Mouse (Mus musculus): Measurements from ENCODE around the gene Stx8. TPM values are rescaled to one million over a fixed set of nuclear protein-coding genes. Genes with fewer than 3 reads are reported as not detected.

Stx8 gene
- polyA plus RNA-seq, 1 experiment, result 34.7 TPM

GRCm38 (mm10) chr11:68216041-68216440, 250.0 kb downstream of the Stx8 start:
- H3K4me3 ChIP-seq (ENCODE audit: insufficient read depth, low read length), result no peak overlapping the region
- TF ChIP-seq POLR2A (IDR thresholded peaks at IDR 0.05; ENCODE audit: extremely low read depth, insufficient read depth, low read length) (no peak), CTCF (IDR thresholded peaks at IDR 0.05; ENCODE audit: extremely low read depth, insufficient read depth, low read length) (no peak)
- H3K4me1 ChIP-seq (ENCODE audit: control insufficient read depth, insufficient read depth, low read length), result 0 out of 2 replicates have a peak, but pooled peaks cover 2% of the 10 kb centered on the region
- H3K27ac ChIP-seq (ENCODE audit: insufficient read depth, low read length), result no peak overlapping the region

GRCm38 (mm10) chr11:68220733-68221132, 254.7 kb downstream of the Stx8 start:
- H3K4me1 ChIP-seq (ENCODE audit: control insufficient read depth, insufficient read depth, low read length), result no peaks in the 10 kb centered on the region
- TF ChIP-seq POLR2A (IDR thresholded peaks at IDR 0.05; ENCODE audit: extremely low read depth, insufficient read depth, low read length) (no peak), CTCF (IDR thresholded peaks at IDR 0.05; ENCODE audit: extremely low read depth, insufficient read depth, low read length) (no peak)
- H3K4me3 ChIP-seq (ENCODE audit: insufficient read depth, low read length), result no peak overlapping the region
- H3K27ac ChIP-seq (ENCODE audit: insufficient read depth, low read length), result no peak overlapping the region

- Histone ChIP-seq H3K27ac (ENCODE audit: insufficient read depth, low read length) (no peak overlapping the region), H3K4me3 (ENCODE audit: insufficient read depth, low read length) (no peak overlapping the region), H3K4me1 (ENCODE audit: control insufficient read depth, insufficient read depth, low read length) (no peaks in the 10 kb centered on the region)
- no peak for TF ChIP-seq POLR2A (IDR thresholded peaks at IDR 0.05; ENCODE audit: extremely low read depth, insufficient read depth, low read length)
- TF ChIP-seq CTCF (IDR thresholded peaks at IDR 0.05; ENCODE audit: extremely low read depth, insufficient read depth, low read length), result no peak
Observed at GRCm38 (mm10) chr11:68222209-68222608, 256.2 kb downstream of the Stx8 start.

- TF ChIP-seq POLR2A (IDR thresholded peaks at IDR 0.05; ENCODE audit: extremely low read depth, insufficient read depth, low read length) (no peak), CTCF (IDR thresholded peaks at IDR 0.05; ENCODE audit: extremely low read depth, insufficient read depth, low read length) (no peak)
- Histone ChIP-seq H3K4me3 (ENCODE audit: insufficient read depth, low read length) (no peak overlapping the region), H3K4me1 (ENCODE audit: control insufficient read depth, insufficient read depth, low read length) (no peaks in the 10 kb centered on the region), H3K27ac (ENCODE audit: insufficient read depth, low read length) (no peak overlapping the region)
Observed at GRCm38 (mm10) chr11:68223143-68223542, 257.1 kb downstream of the Stx8 start.

- TF ChIP-seq CTCF (IDR thresholded peaks at IDR 0.05; ENCODE audit: extremely low read depth, insufficient read depth, low read length), result no peak
- TF ChIP-seq POLR2A (IDR thresholded peaks at IDR 0.05; ENCODE audit: extremely low read depth, insufficient read depth, low read length), result no peak
- Histone ChIP-seq H3K27ac (ENCODE audit: insufficient read depth, low read length) (no peak overlapping the region), H3K4me3 (ENCODE audit: insufficient read depth, low read length) (no peak overlapping the region), H3K4me1 (ENCODE audit: control insufficient read depth, insufficient read depth, low read length) (no peaks in the 10 kb centered on the region)
Observed at GRCm38 (mm10) chr11:68226654-68227057, 260.7 kb downstream of the Stx8 start.

- Histone ChIP-seq H3K27ac (ENCODE audit: insufficient read depth, low read length) (no peak overlapping the region), H3K4me1 (ENCODE audit: control insufficient read depth, insufficient read depth, low read length) (no peaks in the 10 kb centered on the region), H3K4me3 (ENCODE audit: insufficient read depth, low read length) (no peak overlapping the region)
- TF ChIP-seq POLR2A (IDR thresholded peaks at IDR 0.05; ENCODE audit: extremely low read depth, insufficient read depth, low read length) (no peak), CTCF (IDR thresholded peaks at IDR 0.05; ENCODE audit: extremely low read depth, insufficient read depth, low read length) (no peak)
Observed at GRCm38 (mm10) chr11:68227837-68228236, 261.8 kb downstream of the Stx8 start.

- TF ChIP-seq POLR2A (IDR thresholded peaks at IDR 0.05; ENCODE audit: extremely low read depth, insufficient read depth, low read length) (no peak), CTCF (IDR thresholded peaks at IDR 0.05; ENCODE audit: extremely low read depth, insufficient read depth, low read length) (no peak)
- no peak overlapping the region for H3K4me3 ChIP-seq (ENCODE audit: insufficient read depth, low read length)
- H3K27ac ChIP-seq (ENCODE audit: insufficient read depth, low read length), result no peak overlapping the region
- H3K4me1 ChIP-seq (ENCODE audit: control insufficient read depth, insufficient read depth, low read length), result no peaks in the 10 kb centered on the region
Observed at GRCm38 (mm10) chr11:68228941-68229665, 263.1 kb downstream of the Stx8 start.

- H3K4me3 ChIP-seq (ENCODE audit: insufficient read depth, low read length), result no peak overlapping the region
- no peaks in the 10 kb centered on the region for H3K4me1 ChIP-seq (ENCODE audit: control insufficient read depth, insufficient read depth, low read length)
- TF ChIP-seq POLR2A (IDR thresholded peaks at IDR 0.05; ENCODE audit: extremely low read depth, insufficient read depth, low read length) (no peak), CTCF (IDR thresholded peaks at IDR 0.05; ENCODE audit: extremely low read depth, insufficient read depth, low read length) (no peak)
- no peak overlapping the region for H3K27ac ChIP-seq (ENCODE audit: insufficient read depth, low read length)
Observed at GRCm38 (mm10) chr11:68231558-68231957, 265.6 kb downstream of the Stx8 start.

GRCm38 (mm10) chr11:68233469-68233965, 267.5 kb downstream of the Stx8 start:
- no peak for TF ChIP-seq POLR2A (IDR thresholded peaks at IDR 0.05; ENCODE audit: extremely low read depth, insufficient read depth, low read length)
- no peak for TF ChIP-seq CTCF (IDR thresholded peaks at IDR 0.05; ENCODE audit: extremely low read depth, insufficient read depth, low read length)
- Histone ChIP-seq H3K4me3 (ENCODE audit: insufficient read depth, low read length) (no peak overlapping the region), H3K27ac (ENCODE audit: insufficient read depth, low read length) (no peak overlapping the region), H3K4me1 (ENCODE audit: control insufficient read depth, insufficient read depth, low read length) (no peaks in the 10 kb centered on the region)

- Histone ChIP-seq H3K4me1 (ENCODE audit: control insufficient read depth, insufficient read depth, low read length) (no peaks in the 10 kb centered on the region), H3K4me3 (ENCODE audit: insufficient read depth, low read length) (no peak overlapping the region), H3K27ac (ENCODE audit: insufficient read depth, low read length) (no peak overlapping the region)
- TF ChIP-seq CTCF (IDR thresholded peaks at IDR 0.05; ENCODE audit: extremely low read depth, insufficient read depth, low read length) (no peak), POLR2A (IDR thresholded peaks at IDR 0.05; ENCODE audit: extremely low read depth, insufficient read depth, low read length) (no peak)
Observed at GRCm38 (mm10) chr11:68239756-68240155, 273.8 kb downstream of the Stx8 start.
